Mouse (Mus musculus) left cerebral cortex, adult 11 months (tissue): ENCODE measurements around the gene Mchr1.

Experiments used
- DNase-seq: peaks from one replicate; pipeline ENCODE4 v3.0.0; 2022; ENCODE audit warnings: low spot score

Gene Mchr1

DNA sequence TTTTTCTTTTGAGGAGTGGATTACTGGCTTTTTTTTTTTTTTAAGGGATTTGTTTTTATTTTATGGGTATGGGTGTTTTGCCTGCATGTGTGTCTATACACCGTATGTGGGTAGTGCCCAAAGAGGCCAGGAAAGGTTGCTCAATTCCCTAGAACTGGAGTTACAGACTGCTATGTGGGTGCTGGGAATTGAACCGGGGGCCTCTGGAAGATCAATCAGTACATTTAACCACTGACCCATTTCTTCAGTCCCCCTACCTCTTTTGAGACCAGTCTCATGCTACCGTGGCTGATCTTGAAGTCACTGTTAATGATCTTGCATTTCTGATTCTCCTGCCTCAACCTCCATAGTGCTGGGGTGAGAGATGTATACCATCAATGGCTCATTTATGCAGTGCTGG lies 8.0 kb upstream of the Mchr1 start:
- no peak for DNase-seq

DNA sequence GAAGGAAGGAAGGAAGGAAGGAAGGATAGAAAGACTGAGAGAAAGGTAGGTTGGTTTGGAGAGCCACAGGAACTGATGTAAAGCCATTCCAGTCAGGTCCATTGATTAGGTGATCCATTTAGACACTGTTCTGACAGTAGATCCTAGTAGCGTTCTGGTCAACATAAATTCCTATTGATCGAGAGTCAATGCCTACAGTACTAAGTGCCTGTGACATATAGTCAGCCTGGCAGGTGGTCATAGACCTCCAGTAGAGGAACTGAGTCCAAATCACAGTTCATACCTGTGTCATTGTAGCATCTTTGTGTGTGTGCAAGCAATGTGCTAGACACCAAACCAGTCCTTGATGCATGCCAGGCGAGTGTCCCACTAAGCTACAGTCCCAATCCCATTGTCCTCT lies 7.0 kb upstream of the Mchr1 start:
- DNase-seq, result no peak

DNA sequence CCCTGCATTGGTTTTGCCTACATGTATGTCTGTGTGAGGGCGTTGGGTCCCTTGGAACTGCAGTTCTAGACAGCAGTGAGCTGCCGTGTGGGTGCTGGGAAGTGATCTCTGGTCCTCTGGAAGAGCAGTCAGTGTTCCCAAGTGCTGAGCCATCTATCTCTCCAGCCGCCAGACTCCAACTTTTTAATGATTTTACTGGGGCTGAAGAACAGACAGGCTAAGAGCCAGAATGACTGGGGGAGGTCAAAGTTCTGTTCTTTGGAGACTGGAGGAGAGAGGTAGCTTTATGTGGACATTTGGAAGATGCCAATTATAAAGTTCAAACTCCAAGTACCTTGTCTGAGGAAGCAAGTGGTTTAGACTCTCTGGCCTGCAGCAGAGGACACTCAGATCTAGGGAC lies 5.5 kb upstream of the Mchr1 start:
- DNase-seq, result no peak

DNA sequence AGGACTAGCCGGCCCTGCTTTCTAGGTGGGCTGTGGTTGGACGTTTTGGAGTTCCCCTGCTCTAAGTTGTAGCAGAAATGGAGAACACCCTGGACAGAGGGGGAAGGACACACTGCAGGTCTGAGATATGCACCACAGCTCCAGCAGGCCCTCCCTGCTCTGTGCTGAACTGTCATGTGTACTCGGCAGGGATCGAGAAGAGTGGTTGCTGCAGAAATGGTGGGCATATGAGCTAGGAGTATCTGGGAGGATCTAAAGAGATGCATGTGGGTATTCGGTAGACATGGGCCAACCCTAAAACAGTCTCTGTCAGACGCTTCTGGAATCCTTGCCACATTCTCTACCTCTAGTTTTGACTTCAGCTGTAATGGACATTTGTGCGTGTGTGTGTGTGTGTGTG lies 4.0 kb upstream of the Mchr1 start:
- no peak for DNase-seq

DNA sequence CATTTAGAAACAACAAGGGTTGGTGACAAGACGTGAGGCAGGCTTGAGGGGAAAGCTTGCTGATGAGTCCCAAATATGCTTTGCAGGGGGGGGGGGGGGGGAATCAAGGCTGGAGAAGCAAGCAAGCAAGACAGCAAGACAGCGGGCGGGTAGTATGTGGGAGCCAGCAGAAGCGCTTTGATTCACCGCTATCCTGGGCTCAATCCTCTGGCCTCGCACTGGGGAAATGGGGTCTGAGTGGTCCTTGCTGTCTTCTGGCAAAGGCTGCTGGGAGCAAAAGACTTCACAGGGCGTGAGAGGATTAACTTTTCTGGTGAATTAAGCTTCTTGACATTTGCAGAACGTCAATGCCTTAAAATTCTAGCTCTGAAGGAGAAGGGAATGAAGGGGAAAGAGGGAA lies 763 bp downstream of the Mchr1 start:
- DNase-seq, result no peak

DNA sequence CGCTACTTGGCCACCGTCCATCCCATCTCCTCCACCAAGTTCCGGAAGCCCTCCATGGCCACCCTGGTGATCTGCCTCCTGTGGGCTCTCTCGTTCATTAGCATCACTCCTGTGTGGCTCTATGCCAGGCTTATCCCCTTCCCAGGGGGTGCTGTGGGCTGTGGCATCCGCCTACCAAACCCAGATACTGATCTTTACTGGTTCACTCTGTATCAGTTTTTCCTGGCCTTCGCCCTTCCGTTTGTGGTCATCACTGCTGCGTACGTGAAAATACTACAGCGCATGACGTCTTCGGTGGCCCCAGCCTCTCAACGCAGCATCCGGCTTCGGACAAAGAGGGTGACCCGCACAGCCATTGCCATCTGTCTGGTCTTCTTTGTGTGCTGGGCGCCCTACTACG lies 2.2 kb downstream of the Mchr1 start:
- DNase-seq, result no peak

DNA sequence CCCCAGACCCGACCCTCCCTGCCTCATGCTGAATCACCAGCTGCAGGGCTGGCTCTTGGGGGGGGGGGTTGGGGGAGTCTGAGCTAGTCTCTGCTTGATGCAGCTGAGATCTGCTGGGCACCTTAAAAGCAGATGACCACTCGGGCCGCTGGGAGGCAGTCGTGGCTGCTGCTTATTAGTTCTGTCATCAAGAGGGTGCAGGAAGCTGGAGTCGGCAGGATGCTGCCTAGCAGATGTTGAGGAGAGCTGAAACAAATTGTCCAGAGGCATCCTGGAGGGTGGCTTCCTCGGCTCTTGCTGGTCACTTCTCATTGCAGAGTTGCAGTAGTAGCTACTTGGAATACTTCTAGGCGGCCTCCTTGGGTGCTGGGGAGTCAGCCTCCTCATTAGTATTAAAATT lies 4.0 kb downstream of the Mchr1 start:
- no peak for DNase-seq

DNA sequence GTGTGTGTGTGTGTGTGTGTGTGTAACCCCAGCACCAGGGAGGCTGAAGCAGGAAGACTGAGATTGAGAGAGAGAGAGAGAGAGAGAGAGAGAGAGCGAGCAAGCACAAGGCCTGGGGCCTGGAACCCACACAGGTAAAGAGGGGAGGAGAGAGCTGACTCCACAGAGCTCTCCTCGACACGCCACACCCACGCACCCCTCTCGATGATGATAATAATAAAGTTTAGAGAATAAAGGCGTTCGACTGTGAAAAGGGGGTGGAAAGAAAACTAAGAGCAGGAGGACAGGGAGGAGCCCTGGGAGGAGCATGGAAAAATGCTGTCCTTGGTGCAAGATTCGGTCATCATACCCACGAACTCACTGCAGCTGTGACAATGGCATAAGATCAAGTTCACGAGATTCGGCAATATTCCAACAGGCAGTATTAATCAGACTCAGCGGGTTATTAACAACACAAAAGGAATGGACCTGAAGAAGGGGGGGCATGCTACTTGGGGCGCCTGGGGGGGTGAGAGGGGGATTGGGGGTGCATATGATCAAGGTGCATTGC lies 4.6 kb downstream of the Mchr1 start:
- DNase-seq, result peak; percentile 55

DNA sequence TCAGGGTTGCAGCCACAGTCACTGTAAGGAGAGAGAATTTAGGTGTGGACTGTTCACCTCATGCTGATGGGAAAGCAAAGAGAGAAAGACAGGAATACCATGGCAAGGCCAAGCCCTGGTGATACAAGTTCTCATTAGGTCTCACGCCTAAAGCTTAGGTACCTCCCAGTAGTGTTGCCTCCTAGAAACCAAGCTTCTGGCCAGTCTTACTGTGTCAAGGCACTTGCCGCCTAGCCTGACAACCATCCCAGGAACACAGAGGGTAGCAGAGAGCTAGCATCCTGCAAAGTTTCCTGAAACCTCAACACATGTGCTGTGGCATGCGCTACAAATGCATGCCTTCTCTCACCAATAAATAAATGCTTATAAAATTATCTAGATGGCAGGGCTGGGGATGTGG lies 11.6 kb downstream of the Mchr1 start:
- DNase-seq, result no peak

DNA sequence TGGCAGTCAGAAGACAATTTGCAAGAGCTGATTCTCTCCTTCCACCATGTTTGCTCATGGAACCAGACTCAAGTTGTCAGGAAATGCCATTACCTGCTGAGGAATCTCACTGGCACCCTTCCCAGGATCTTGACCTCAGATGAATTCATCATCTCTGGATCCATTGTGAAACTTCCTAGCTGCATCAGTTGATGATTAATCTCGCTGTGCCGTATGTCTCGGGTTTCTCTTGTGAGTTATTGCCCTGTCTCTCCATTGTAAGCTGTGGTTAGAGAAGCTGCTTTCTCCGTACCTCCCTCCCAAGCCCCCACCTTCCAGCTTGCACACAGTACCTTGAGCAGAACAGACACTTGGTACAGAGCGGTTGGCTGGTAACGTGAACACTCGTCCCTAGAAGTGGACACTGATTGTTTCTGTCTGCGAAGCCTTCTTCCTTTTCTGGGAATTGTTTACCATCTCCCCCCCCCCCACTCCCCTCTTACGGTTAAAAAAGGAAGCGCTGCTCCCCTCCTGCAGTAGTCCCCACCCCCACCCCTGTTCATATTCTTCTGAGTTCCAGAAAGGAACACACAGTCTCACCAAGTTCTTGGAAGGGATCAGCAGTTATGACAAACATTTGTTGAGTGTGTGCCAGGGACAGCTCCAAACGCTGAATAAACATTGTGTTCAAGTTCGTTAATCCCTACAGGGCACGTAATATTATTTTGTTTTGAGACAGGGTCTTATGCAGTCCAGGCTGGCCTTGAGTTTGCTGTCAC lies 12.5 kb downstream of the Mchr1 start:
- DNase-seq, result no peak

DNA sequence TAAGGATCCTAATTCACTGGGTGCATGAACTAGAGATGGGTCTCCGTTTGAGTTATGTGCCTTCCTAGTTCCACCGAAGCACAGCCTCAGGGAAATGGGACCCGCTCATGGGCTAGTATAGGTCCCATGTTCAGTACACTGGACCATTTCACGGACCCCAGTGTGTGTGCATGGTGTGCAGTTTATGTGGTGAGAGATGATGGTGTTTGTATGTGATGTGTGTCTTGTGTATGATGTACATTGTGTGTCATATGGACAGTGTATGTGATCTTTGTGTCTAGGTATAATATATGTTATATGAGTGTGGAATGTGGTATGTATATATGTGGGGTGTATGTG lies 13.0 kb downstream of the Mchr1 start:
- DNase-seq, result no peak

DNA sequence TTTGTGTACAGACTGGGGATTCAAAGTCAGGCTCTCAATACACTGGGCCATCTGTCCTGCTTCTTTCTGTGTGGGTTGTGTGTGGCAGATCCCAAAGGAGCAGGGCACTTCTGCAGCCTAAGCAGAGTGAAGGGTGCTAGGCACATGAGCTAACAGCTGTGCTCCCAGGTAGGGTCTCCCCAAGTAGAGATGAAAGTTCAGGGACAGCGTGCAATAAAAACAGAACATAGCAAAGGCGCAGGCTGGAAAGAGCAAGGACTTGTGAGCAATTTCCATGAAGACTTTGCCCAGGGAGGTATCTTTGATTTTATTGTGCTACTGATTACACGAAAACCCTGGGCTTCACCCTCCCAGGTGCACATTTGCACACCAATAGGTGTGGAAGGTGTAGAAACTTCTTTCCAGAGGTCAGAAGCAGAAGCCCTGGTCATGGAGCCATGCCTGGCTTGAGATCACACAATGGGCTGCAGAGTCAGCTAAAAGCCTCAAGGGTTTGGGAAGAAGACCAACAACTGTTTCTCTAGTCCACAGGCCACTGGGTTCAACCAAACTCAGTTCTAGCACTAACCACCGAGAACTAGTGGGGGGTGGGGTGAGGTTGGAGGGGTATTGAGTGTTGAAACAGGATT lies 13.8 kb downstream of the Mchr1 start:
- no peak for DNase-seq

DNA sequence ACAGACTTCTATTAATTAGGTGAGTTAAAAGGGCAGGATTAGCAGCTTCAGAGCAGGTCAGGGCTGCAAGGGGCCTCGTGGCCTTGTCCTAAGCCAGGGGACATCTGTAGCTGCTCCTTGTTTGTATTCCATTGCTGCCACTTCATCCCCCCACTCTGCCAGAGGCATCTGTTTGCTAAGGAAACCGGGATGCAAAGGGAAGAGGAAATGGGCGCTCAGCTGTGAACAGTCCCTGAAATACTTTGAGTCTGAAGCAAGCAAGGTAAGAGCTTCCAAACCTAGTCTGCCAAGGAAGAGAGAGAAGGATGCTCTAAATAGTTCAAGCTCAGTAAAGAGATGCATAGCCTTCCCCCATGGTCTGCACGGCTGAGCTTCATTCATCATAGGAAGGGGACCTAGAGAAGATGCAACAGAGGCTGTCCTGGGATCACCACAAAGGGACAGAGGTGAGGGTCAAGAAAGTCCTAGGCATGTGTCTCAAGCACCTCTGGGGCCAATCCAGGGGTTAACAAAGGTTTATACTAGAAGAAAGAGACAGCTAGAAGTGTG lies 17.4 kb downstream of the Mchr1 start:
- no peak for DNase-seq

DNA sequence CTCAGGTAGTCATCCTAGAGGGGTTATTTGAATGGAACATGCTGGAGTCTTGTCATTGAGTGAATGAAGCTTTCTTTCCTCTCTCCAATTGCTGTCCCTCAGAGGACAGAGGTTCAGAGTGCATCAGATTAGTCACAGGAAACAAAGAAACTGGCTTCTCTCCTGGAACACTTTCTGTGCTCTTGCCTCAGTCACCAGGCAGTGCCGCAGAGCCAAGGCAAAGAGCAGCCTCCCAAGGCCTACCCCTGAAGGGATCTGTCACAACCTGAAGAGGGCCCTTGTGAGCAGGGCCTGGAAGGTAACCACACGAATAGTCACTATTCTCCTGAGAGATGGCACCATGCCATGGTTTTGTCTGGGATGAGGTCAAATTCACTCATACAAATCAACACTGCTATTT lies 18.3 kb downstream of the Mchr1 start:
- no peak for DNase-seq

DNA sequence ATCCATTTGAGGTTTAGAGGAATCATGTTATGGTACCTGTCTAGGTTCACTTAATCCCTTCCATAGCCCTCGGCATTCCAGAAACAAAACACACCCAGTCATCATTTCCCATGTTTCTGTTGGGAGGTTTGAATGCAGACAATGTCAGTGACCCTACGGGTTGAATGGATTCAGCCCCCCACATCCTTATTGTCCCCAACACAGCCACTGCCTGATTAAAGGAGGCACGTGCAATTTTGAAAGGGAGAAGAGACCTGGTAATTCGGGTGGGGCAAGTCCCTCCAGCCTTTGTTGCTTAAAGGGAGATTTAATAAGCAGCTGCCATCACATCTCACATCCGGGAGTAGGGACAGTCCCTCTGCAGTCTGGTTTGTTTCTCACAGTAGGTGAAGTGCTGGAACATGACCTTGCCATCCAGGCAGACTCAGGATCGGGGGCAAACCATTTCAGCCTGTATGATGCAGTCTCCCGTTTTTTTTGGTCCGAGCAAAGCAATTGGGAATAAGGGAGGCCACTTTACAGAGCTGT lies 18.9 kb downstream of the Mchr1 start:
- DNase-seq, result no peak

DNA sequence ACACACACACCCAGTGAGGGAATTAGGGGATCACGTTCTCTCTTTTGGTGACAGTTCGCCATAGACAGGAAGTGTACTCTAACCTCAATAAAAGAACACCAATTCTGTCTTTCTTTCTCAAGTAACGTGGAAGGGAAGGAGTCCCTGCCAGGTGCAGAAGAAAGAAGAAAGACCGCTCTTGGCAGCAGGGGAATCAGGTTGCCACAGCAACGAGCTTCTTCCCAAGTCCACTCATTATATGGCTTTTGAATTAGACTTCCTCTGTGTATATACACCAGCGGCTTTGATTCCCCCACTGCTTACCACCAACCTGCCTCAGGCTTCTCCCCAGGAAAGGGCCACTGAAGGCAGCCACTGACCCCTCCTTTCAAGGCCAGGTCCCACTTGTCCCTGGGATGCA lies 19.8 kb downstream of the Mchr1 start:
- no peak for DNase-seq

DNA sequence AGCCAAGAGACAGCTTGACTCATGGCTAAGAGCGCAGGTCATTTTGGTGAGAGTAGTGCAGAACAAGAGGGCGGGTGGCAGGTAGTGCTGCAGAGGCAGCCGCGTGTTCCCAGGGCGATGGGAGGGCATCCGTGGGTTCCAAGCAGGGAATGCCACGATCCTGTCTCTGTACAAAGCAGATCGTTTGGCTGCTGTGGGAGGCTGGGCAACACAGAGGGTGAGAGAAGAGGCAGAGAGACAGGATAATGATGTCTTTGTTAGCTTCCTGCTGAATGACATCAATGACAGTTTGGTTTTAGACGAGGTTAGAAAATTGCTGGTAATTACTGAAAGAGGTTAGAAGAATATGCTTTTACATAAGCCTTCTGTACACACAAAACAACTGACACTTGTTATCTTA lies 23.0 kb downstream of the Mchr1 start:
- DNase-seq, result no peak

DNA sequence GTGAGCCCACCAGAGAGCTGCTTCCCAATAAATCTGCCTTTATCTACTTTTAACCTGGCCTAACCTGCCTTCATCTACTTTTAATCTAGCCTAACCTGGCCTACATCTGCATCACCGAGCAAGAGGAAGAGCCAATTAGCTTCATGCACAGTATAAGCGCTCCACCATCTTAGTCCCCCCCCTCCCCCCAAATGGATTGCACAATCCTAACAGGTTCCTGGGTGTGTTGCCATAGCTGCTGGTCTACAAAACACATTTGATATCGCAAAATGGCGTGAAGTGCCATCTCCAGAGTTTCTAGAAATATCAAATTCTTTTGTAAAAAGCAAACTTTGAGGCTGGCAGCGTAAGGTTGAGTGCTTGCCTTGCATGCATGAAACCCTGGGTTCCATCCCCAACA lies 24.0 kb downstream of the Mchr1 start:
- no peak for DNase-seq

DNA sequence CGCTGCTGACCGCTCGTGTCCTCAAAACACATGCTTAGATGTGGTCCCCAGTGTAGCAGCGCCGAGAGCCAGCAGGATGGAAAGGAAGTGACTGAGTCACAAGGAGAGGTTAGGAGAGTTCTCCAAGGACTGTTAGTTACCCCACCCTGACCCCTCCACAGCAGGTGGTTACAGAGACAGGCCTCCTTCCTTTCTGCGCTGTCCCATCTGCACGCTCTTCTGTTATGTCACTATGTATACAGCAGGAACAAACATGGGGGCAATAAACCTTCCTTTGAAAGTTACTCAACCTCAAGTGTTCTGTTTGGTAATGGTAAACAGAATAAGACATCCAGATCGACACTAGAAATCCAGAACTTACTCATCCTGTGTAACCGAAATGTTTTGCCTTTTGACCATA lies 24.9 kb downstream of the Mchr1 start:
- no peak for DNase-seq

DNA sequence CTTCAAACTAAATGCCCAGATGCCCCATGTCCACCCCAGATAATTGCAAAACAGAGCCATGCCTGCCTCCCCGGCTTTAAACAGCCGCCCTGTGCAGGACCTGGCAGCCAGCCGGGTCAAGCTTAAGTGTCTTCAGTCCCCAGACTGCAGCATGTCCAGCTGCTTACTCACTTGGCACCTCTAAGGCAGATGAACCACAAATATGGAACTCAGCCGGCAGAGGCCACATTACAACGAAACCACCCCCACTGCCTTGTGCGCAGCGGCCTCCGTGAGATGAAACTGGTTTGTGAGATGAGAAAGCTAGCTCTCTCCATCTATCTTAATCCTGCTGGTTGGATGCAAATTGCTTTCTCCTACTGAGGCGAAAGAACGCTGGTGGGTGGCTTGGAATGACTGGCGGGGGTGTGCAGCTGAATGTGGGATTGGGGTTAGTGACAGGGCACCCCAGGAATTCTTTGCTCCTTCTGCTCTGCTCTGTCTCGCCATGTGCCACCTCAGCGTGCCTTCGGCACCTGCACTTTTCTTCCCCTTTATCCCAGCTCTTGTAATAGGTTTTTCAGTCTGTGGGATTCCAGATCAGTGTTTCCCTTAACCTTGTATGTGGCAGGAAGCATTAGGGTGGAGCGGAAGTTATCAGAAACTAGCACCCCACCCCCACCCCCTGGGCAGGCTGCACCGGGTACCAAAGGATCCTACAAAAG lies 29.2 kb downstream of the Mchr1 start:
- peak; percentile 48 for DNase-seq

DNA sequence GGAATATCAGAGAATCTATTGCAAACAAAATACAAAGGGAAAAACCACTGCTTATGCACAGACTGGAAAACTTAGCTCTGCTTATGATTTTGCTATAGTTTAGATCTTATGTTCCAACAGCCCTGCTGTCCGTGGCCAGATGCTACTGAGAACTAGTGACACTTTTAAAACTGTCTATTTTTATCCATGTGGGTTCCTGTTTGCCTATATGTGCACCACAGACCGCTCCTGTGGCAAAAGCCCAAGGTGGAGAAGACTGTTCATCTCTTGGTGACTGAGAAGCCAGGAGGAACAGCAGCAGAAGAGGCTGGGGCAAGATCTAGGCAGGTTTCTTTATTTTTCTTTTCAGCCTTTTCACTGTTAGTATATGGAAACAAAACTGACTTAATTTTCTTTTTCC lies 32.1 kb downstream of the Mchr1 start:
- DNase-seq, result no peak

DNA sequence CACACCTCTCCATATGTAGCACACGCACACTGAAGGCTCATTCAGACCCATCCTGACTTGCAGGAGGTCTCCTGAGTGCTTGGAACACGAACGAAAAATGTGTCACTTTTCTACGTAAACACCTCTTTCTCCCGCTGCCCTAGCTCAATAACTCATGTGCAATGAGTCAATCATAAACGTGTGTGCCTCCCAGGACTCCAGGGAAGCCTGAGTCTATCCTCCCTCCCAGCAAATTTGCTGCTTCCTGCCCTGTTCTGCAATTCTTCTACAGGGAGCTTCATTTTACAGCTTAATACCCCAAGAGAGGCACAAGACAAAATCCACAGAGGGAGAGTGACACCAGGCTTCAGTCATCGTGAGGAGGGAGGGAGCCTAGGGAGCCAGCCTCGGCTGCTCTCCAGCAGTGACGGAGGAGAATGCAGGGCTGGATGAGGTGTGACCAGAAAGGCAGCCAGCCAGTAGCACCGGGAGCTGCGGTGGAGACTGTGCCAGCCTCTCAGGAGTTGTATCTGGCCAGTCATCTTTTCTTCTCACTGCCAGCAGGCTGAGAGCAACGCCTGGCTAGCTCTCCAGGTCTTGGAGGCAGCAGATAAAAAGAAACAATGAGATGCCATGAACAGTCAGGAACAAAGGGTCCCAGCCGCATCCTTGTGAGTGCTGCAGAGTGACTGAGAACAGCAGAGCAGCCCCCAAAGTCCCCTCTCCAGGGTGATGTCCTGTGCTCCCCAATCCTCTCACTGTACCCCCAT lies 37.2 kb downstream of the Mchr1 start:
- no peak for DNase-seq
